Mouse (Mus musculus) hindbrain, embryonic 15.5 days (tissue): ENCODE results near the gene Gm3752. TPM values are rescaled to one million over a fixed set of nuclear protein-coding genes. Genes with fewer than 3 reads are reported as not detected.
"Not testable (repeated sequence)": the region's sequence is repeated elsewhere in the genome, so short reads cannot be mapped to it uniquely, and the experiment has no call there.

Experiments used
- ATAC-seq: fragments of 200-750 bp; cut with Nextera tagmentation; 2 replicates; pipeline ENCODE4 v1.8.0; 2017; ENCODE audit warnings: low read depth, moderate number of reproducible peaks, moderate TSS enrichment; ENCODE audit not compliant: low FRiP score
- H3K27ac ChIP-seq: fragments of 300-500 bp; sonication (generic); replicated peaks from 2 replicates; pipeline ENCODE4 v1.5.1; 2015; ENCODE audit warnings: mild to moderate bottlenecking, inconsistent platforms
- H3K27me3 ChIP-seq: fragments of 300-500 bp; sonication (generic); 2 replicates; pipeline ENCODE4 v1.6.1; 2015; ENCODE audit warnings: control low read depth, inconsistent platforms
- H3K36me3 ChIP-seq: fragments of 300-500 bp; sonication (generic); 2 replicates; pipeline ENCODE4 v1.6.1; 2015; ENCODE audit warnings: control low read depth, inconsistent platforms
- H3K4me1 ChIP-seq: fragments of 300-500 bp; sonication (generic); replicated peaks from 2 replicates; pipeline ENCODE4 v1.6.1; 2015; ENCODE audit warnings: control low read depth, inconsistent platforms
- H3K4me2 ChIP-seq: fragments of 300-500 bp; sonication (generic); 2 replicates; pipeline ENCODE4 v1.6.1; 2015; ENCODE audit warnings: moderate library complexity, mild to moderate bottlenecking, inconsistent platforms
- H3K4me3 ChIP-seq: fragments of 300-500 bp; sonication (generic); 2 replicates; pipeline ENCODE4 v1.5.1; 2015; ENCODE audit warnings: mild to moderate bottlenecking, inconsistent platforms
- H3K9ac ChIP-seq: fragments of 300-500 bp; sonication (generic); 2 replicates; pipeline ENCODE4 v1.6.1; 2015; ENCODE audit warnings: inconsistent platforms
- H3K9me3 ChIP-seq: fragments of 300-500 bp; sonication (generic); 2 replicates; pipeline ENCODE4 v1.6.1; 2016; ENCODE audit warnings: control low read depth, inconsistent platforms
- WGBS: fragments of 180-500 bp; shearing (Covaris S2); methylation state at CpG from one replicate; pipeline ENCODE4 v1.1.7; 2015; 5-methylcytosine and 5-hydroxymethylcytosine counted together
- polyA plus RNA-seq: library from polyadenylated mRNA; unstranded; fragments of >200 nt; fragmentation: Nextera tagmentation; extraction: Ambion mirVana; gene quantifications from 2 replicates; pipeline ENCODE4 v1.2.1, GENCODE M21; 2015

Gm3752 gene
- polyA plus RNA-seq = 16.2 and 17.3 TPM in 2 replicates

DNA sequence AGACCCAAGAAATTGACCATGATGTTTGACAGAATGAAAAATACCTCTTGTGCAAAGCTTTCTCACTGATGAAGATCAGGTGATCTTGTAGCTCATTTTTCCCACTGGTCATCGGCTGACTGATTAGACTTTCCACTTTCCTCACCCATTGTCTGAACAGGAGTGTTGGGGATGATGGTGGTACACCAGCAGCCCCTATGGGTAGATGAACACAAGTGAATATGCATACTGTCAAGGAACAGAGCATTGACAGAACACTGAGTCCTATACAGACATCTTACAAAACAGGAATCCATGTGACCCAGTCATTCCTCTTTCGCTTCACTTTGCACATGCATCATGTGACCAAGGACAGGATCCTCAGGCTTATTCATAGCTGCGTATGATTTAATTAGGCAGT lies at the start of gene Gm3752:
TSS of gene Gm3752 (minus strand) at position 101 of the 400 bp plus-strand sequence.
- not testable (repeated sequence) for H3K27me3 ChIP-seq, H3K9ac ChIP-seq, H3K9me3 ChIP-seq, H3K4me3 ChIP-seq, H3K36me3 ChIP-seq, H3K4me2 ChIP-seq, H3K4me1 ChIP-seq, H3K27ac ChIP-seq, ATAC-seq
- WGBS = 77% methylated on average over 1 of the region's 3 CpGs

DNA sequence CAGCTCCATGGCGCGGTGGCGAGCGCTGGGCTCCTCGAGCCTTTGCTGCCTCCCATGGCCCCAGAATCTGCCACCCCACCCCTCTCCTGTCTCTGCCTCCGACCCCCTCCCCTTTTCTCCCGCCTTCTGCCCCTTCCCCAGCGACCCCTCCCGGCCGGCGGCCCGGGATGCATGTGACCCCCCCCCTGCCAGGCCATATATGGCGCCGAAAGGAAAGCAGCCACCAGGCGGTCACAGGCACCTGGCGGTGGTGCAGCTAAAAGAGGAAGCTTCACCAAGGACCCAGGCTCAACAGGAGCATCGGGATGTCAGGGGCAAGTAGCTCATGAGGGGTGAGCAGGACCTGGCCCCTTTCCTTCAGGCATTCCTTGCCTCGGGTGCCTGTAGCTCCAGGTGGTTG lies 5.2 kb upstream of the Gm3752 start:
- H3K27me3 ChIP-seq, H3K4me1 ChIP-seq, ATAC-seq, H3K36me3 ChIP-seq, H3K9me3 ChIP-seq: not testable (repeated sequence)
- Histone ChIP-seq H3K4me2 (peak overlapping the region; percentile 56), H3K4me3 (peak overlapping the region; percentile 39), H3K27ac (peak overlapping the region; percentile 48; the same call in 1 of the 2 replicates), H3K9ac (0 out of 2 replicates have a peak overlapping the region, but pooled peaks have one; percentile 29)
- 0% methylated on average over 8 of the region's 18 CpGs for WGBS

DNA sequence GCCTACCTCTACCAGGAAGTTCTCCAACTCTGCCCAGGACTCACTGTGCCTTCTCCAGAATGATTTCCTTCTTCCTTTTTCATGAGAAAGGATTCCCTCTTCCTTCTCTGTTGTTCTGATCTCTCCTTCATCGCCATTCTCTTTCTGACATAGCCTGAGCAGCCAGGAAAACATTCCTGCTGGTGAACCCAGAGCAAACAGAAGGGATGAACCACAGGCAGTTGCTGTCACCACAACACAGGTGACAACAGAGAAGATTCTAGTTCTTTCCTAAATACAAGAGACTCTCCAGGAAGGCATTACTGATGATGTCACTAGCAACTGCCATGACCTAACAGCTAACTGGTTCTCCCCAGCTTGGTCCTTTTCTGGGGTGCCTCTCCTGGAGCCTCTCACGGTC lies 32.7 kb downstream of the Gm3752 start, which contains the start of gene Gm3755:
TSS of gene Gm3755 (minus strand) at position 101 of the 400 bp plus-strand sequence.
- not testable (repeated sequence) for H3K4me3 ChIP-seq, H3K4me2 ChIP-seq, H3K4me1 ChIP-seq, H3K9ac ChIP-seq, H3K27ac ChIP-seq, H3K36me3 ChIP-seq, H3K9me3 ChIP-seq, ATAC-seq, H3K27me3 ChIP-seq
- no CpG with 5 or more reads among the region's 2 CpGs for WGBS

DNA sequence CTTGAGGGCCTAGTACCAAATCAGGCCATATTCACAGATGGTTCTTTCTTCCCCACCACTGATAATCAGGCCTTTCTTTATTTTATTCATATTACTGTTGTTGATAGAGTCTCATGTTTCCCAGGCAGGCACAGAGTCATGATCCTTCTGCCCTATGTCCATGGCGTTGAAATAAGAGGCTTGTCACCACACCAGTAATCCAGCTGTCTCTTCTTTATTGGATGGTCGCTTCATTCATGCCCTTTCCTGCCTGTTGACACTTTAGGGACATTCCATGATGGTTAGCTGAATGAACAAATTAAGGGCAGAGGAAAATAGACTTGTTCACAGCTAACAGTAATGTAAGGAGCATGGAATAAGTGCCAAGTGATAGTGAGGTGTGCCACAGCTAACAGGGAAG lies 61.1 kb downstream of the Gm3752 start:
- H3K27me3 ChIP-seq, H3K4me1 ChIP-seq, H3K27ac ChIP-seq, H3K9me3 ChIP-seq, H3K4me2 ChIP-seq, H3K9ac ChIP-seq, ATAC-seq, H3K4me3 ChIP-seq, H3K36me3 ChIP-seq: not testable (repeated sequence)
- WGBS = 83% methylated on average over 2 of the region's 2 CpGs

Other genes starting within 250 kb of the Gm3752 start
- gene Gm3727, start 219.0 kb downstream of the Gm3752 start, polyA plus RNA-seq = not detected in 2 replicates
- 6.7 and 7.1 TPM in 2 replicates for gene Gm3739, start 168.7 kb downstream of the Gm3752 start, polyA plus RNA-seq
- not detected in 2 replicates for gene Gm5797, start 151.4 kb downstream of the Gm3752 start, polyA plus RNA-seq
- not detected in 2 replicates for gene Gm8374, start 118.6 kb downstream of the Gm3752 start, polyA plus RNA-seq
- gene Gm3755, start 32.8 kb downstream of the Gm3752 start, polyA plus RNA-seq = 0.13 TPM in 1 of 2 replicates, not detected in the other
- 5.2 and 6.4 TPM in 2 replicates for gene Gm3558, start 84.8 kb upstream of the Gm3752 start, polyA plus RNA-seq
- not detected in 2 replicates for gene Gm10338, start 111.8 kb upstream of the Gm3752 start, polyA plus RNA-seq
- gene Gm10128, start 160.2 kb upstream of the Gm3752 start, polyA plus RNA-seq = not detected in 2 replicates